Mouse (Mus musculus): ENCODE results near the gene Glyctk.
"Not testable (repeated sequence)": the region's sequence is repeated elsewhere in the genome, so short reads cannot be mapped to it uniquely, and the experiment has no call there.

The Glyctk gene

GRCm38 (mm10) chr9:106176769-106177168, 18.8 kb upstream of the Glyctk start:
- no peak for DNase-seq (ENCODE audit: low spot score)

- DNase-seq (ENCODE audit: low spot score) = no peak
Measured at GRCm38 (mm10) chr9:106175552-106176200, 17.7 kb upstream of the Glyctk start.

GRCm38 (mm10) chr9:106173363-106173762, 15.4 kb upstream of the Glyctk start:
- no peak for DNase-seq (ENCODE audit: low spot score)

- no peak for DNase-seq (ENCODE audit: low spot score)
Measured at GRCm38 (mm10) chr9:106172527-106172926, 14.6 kb upstream of the Glyctk start.

- DNase-seq (ENCODE audit: low spot score) = peak; percentile 63
Measured at GRCm38 (mm10) chr9:106171346-106172158, 13.6 kb upstream of the Glyctk start.

GRCm38 (mm10) chr9:106170556-106171345, 12.8 kb upstream of the Glyctk start, which contains the start of gene Wdr82:
TSS of gene Wdr82 (plus strand) at chr9:106170928.
- DNase-seq (ENCODE audit: low spot score) = peak; percentile 74

- no peak for DNase-seq (ENCODE audit: low spot score)
Measured at GRCm38 (mm10) chr9:106169917-106170316, 12.0 kb upstream of the Glyctk start.

GRCm38 (mm10) chr9:106169006-106169405, 11.1 kb upstream of the Glyctk start:
- DNase-seq (ENCODE audit: low spot score) = not testable (repeated sequence)

- DNase-seq (ENCODE audit: low spot score) = no peak
Measured at GRCm38 (mm10) chr9:106167703-106168102, 9.8 kb upstream of the Glyctk start.

GRCm38 (mm10) chr9:106167241-106167640, 9.3 kb upstream of the Glyctk start:
- DNase-seq (ENCODE audit: low spot score) = no peak

- no peak for DNase-seq (ENCODE audit: low spot score)
Measured at GRCm38 (mm10) chr9:106166709-106167108, 8.8 kb upstream of the Glyctk start.

GRCm38 (mm10) chr9:106160426-106160825, 2.5 kb upstream of the Glyctk start:
- DNase-seq (ENCODE audit: low spot score) = no peak

- DNase-seq (ENCODE audit: low spot score) = peak; percentile 99
Measured at GRCm38 (mm10) chr9:106159784-106160301, 1.9 kb upstream of the Glyctk start.

GRCm38 (mm10) chr9:106159237-106159636, 1.3 kb upstream of the Glyctk start:
- no peak for DNase-seq (ENCODE audit: low spot score)

- no peak for DNase-seq (ENCODE audit: low spot score)
Measured at GRCm38 (mm10) chr9:106157623-106157925, 364 bp downstream of the Glyctk start.

GRCm38 (mm10) chr9:106156921-106157622, 866 bp downstream of the Glyctk start:
- DNase-seq (ENCODE audit: low spot score) = no peak

GRCm38 (mm10) chr9:106156419-106156818, 1.5 kb downstream of the Glyctk start:
- DNase-seq (ENCODE audit: low spot score) = no peak

- no peak for DNase-seq (ENCODE audit: low spot score)
Measured at GRCm38 (mm10) chr9:106154106-106154505, 3.8 kb downstream of the Glyctk start.

- no peak for DNase-seq (ENCODE audit: low spot score)
Measured at GRCm38 (mm10) chr9:106149399-106149754, 8.6 kb downstream of the Glyctk start.

- DNase-seq (ENCODE audit: low spot score) = no peak
Measured at GRCm38 (mm10) chr9:106148541-106149398, 9.2 kb downstream of the Glyctk start.

- no peak for DNase-seq (ENCODE audit: low spot score)
Measured at GRCm38 (mm10) chr9:106147851-106148431, 10.0 kb downstream of the Glyctk start.

All from ovary, postnatal 10 days (tissue).